Mouse (Mus musculus): ENCODE results near the gene Dkk2. TPM values are rescaled to one million over a fixed set of nuclear protein-coding genes. Genes with fewer than 3 reads are reported as not detected.
"Not testable (repeated sequence)": the region's sequence is repeated elsewhere in the genome, so short reads cannot be mapped to it uniquely, and the experiment has no call there.

Gene Dkk2
- total RNA-seq (2014; rRNA removed): 0.09 TPM in 1 of 2 replicates, not detected in the other
- 0.02 TPM in 2 replicates for polyA plus RNA-seq (2012; rRNA removed)

GRCm38 (mm10) chr3:132085112-132085822, at the start of gene Dkk2:
TSS of gene Dkk2 (plus strand) at chr3:132085292.
- Histone ChIP-seq H3K4me1 (ENCODE audit: control insufficient read depth, insufficient read depth, low read length) (0 out of 2 replicates have a peak, but pooled peaks cover 2% of the 10 kb centered on the region), H3K79me2 (ENCODE audit: control insufficient read depth, insufficient read depth, low read length) (no peaks in the 10 kb centered on the region), H3K36me3 (ENCODE audit: control insufficient read depth, insufficient read depth, low read length) (no peaks in the 10 kb centered on the region), H3K27me3 (ENCODE audit: control insufficient read depth, insufficient read depth, low read length) (peaks cover 7% of the 10 kb centered on the region; the same call in 1 of the 2 replicates), H3K27ac (replicated peaks; ENCODE audit: insufficient read depth, low read depth, low read length) (no peak within 1 kb of the TSS), H3K4me3 (ENCODE audit: insufficient read depth, low read depth, low read length) (no peak within 1 kb of the TSS), H3K9ac (ENCODE audit: low read depth, low read length) (no peak within 1 kb of the TSS)
- no peak for DNase-seq (ENCODE audit: extremely low read depth, low read depth, low spot score)
- TF ChIP-seq POLR2A (IDR thresholded peaks at IDR 0.05; ENCODE audit: extremely low read depth, insufficient read depth, low read length) (no peak), CTCF (IDR thresholded peaks at IDR 0.05; ENCODE audit: low read depth, low read length) (no peak)
- WGBS: 2% methylated on average over 33 of the region's 33 CpGs

DNA sequence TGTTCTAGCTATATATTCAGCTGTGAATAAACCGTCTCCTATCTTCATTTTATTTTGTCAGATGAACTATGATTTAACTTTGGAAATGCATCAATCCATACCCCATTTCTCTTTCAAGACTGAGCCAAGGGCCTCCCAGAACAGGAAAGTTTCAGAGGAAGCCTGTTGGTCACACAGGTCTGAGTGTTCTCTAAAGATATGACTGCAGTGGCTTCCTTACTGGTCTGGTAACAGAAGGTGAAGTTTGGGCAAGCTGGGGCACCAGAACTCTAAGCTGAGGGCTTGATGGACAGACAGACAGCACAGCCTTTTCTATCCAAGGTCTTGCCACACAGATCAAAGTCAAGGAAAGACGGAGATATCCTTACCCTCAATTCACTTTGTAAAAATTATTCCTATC, 48.4 kb upstream of the Dkk2 start:
- H3K36me3 ChIP-seq (ENCODE audit: control insufficient read depth, insufficient read depth, low read length): no peaks in the 10 kb centered on the region
- no peak overlapping the region for H3K9ac ChIP-seq (ENCODE audit: low read depth, low read length)
- no peak overlapping the region for H3K4me3 ChIP-seq (ENCODE audit: insufficient read depth, low read depth, low read length)
- H3K27me3 ChIP-seq (ENCODE audit: control insufficient read depth, insufficient read depth, low read length): peaks cover 3% of the 10 kb centered on the region; the same call in 1 of the 2 replicates
- no peaks in the 10 kb centered on the region for H3K4me1 ChIP-seq (ENCODE audit: control insufficient read depth, insufficient read depth, low read length)
- no peaks in the 10 kb centered on the region for H3K79me2 ChIP-seq (ENCODE audit: control insufficient read depth, insufficient read depth, low read length)
- H3K27ac ChIP-seq (replicated peaks; ENCODE audit: insufficient read depth, low read depth, low read length): no peak overlapping the region
- TF ChIP-seq POLR2A (IDR thresholded peaks at IDR 0.05; ENCODE audit: extremely low read depth, insufficient read depth, low read length): no peak
- TF ChIP-seq CTCF (IDR thresholded peaks at IDR 0.05; ENCODE audit: low read depth, low read length): no peak
- DNase-seq (ENCODE audit: extremely low read depth, low read depth, low spot score): no peak
- WGBS: 85% methylated on average over 2 of the region's 2 CpGs

- Histone ChIP-seq H3K36me3 (ENCODE audit: control insufficient read depth, insufficient read depth, low read length) (no peaks in the 10 kb centered on the region), H3K4me3 (ENCODE audit: insufficient read depth, low read depth, low read length) (no peak overlapping the region), H3K27me3 (ENCODE audit: control insufficient read depth, insufficient read depth, low read length) (no peaks in the 10 kb centered on the region), H3K79me2 (ENCODE audit: control insufficient read depth, insufficient read depth, low read length) (no peaks in the 10 kb centered on the region), H3K4me1 (ENCODE audit: control insufficient read depth, insufficient read depth, low read length) (no peaks in the 10 kb centered on the region), H3K27ac (replicated peaks; ENCODE audit: insufficient read depth, low read depth, low read length) (no peak overlapping the region), H3K9ac (ENCODE audit: low read depth, low read length) (no peak overlapping the region)
- DNase-seq (ENCODE audit: extremely low read depth, low read depth, low spot score): no peak
- TF ChIP-seq CTCF (IDR thresholded peaks at IDR 0.05; ENCODE audit: low read depth, low read length) (no peak), POLR2A (IDR thresholded peaks at IDR 0.05; ENCODE audit: extremely low read depth, insufficient read depth, low read length) (no peak)
- 54% methylated on average over 10 of the region's 10 CpGs for WGBS
Measured at GRCm38 (mm10) chr3:132037670-132038069, 47.4 kb upstream of the Dkk2 start.

DNA sequence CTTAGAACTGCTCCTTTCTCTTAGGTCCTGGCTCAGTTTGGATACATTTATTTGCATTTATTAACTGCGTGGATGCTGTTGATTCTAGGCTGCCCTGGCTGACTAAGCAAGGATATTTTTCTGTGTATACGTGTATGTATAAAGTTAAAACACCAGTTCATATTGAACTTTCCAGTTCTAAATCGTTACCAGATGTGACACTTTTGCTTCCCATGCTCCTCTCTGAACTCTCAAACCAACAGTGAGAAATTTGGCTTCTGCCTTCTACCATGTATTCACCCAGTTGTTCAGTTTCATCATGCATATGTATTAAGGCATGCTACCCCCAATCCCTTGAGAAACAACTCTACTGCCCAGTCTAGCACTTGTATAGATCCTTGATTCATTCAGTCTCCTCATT, 45.0 kb upstream of the Dkk2 start:
- Histone ChIP-seq H3K9ac (ENCODE audit: low read depth, low read length) (no peak overlapping the region), H3K27me3 (ENCODE audit: control insufficient read depth, insufficient read depth, low read length) (no peaks in the 10 kb centered on the region), H3K4me1 (ENCODE audit: control insufficient read depth, insufficient read depth, low read length) (no peaks in the 10 kb centered on the region), H3K79me2 (ENCODE audit: control insufficient read depth, insufficient read depth, low read length) (no peaks in the 10 kb centered on the region), H3K4me3 (ENCODE audit: insufficient read depth, low read depth, low read length) (no peak overlapping the region), H3K27ac (replicated peaks; ENCODE audit: insufficient read depth, low read depth, low read length) (no peak overlapping the region), H3K36me3 (ENCODE audit: control insufficient read depth, insufficient read depth, low read length) (no peaks in the 10 kb centered on the region)
- 73% methylated on average over 3 of the region's 3 CpGs for WGBS
- TF ChIP-seq POLR2A (IDR thresholded peaks at IDR 0.05; ENCODE audit: extremely low read depth, insufficient read depth, low read length): no peak
- TF ChIP-seq CTCF (IDR thresholded peaks at IDR 0.05; ENCODE audit: low read depth, low read length): no peak
- no peak for DNase-seq (ENCODE audit: extremely low read depth, low read depth, low spot score)

DNA sequence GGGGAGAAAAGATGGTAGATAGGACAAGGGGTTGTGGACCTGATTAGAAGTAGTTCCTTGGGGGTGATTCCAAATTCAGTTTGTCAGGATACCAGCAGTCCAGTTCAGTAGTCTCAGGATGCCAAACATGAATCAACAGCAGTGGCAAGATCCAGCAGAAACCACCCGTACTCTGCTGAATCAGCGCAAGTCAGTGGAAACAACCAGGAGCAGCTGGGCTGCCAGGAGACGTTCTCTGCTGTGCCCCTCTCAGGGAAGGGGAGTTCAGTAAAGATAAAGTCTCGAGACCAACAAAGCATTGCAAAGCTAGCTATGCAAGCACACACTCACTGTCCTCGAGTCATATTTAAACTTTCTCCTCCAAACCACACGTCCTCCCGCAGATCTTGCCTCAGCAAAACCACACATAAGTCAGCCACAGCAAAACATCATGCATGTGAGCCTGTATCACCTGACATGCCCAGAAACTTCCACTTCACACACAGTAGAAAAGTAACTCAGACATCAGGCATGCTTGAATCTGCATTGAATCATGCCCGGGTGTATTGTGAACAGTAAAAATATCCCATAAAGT, 34.1 kb upstream of the Dkk2 start:
- H3K27me3 ChIP-seq (ENCODE audit: control insufficient read depth, insufficient read depth, low read length): no peaks in the 10 kb centered on the region

DNA sequence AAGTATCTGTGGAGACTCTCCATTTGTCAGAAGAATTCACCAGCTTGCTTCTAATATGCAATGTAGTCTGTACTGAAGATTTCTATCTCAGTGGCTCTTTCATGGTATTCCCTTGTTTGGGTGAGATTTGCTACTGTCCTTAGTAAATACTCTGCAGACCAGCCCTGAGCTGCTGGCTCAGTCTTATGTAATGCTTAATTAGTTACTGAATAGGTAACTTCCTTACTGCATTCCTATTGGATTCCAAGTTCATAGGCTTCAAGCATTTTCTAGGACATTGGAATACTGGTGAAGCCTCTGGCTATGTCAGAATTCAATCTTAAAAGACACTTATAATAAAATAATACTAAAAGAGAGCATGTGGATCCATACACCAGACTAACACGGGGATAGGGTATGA, 22.3 kb upstream of the Dkk2 start:
- not testable (repeated sequence) for H3K9ac ChIP-seq (ENCODE audit: low read depth, low read length); H3K4me3 ChIP-seq (ENCODE audit: insufficient read depth, low read depth, low read length); H3K4me1 ChIP-seq (ENCODE audit: control insufficient read depth, insufficient read depth, low read length); H3K36me3 ChIP-seq (ENCODE audit: control insufficient read depth, insufficient read depth, low read length); H3K27ac ChIP-seq (replicated peaks; ENCODE audit: insufficient read depth, low read depth, low read length); DNase-seq (ENCODE audit: extremely low read depth, low read depth, low spot score); H3K27me3 ChIP-seq (ENCODE audit: control insufficient read depth, insufficient read depth, low read length); H3K79me2 ChIP-seq (ENCODE audit: control insufficient read depth, insufficient read depth, low read length)
- WGBS: 77% methylated on average over 1 of the region's 1 CpGs

More for the DNA sequence above, 34.1 kb upstream of the Dkk2 start:
- Histone ChIP-seq H3K4me3 (ENCODE audit: insufficient read depth, low read depth, low read length) (no peak overlapping the region), H3K4me1 (ENCODE audit: control insufficient read depth, insufficient read depth, low read length) (no peaks in the 10 kb centered on the region), H3K79me2 (ENCODE audit: control insufficient read depth, insufficient read depth, low read length) (no peaks in the 10 kb centered on the region), H3K9ac (ENCODE audit: low read depth, low read length) (no peak overlapping the region), H3K36me3 (ENCODE audit: control insufficient read depth, insufficient read depth, low read length) (no peaks in the 10 kb centered on the region), H3K27ac (replicated peaks; ENCODE audit: insufficient read depth, low read depth, low read length) (no peak overlapping the region)
- TF ChIP-seq POLR2A (IDR thresholded peaks at IDR 0.05; ENCODE audit: extremely low read depth, insufficient read depth, low read length) (no peak), CTCF (IDR thresholded peaks at IDR 0.05; ENCODE audit: low read depth, low read length) (no peak)
- DNase-seq (ENCODE audit: extremely low read depth, low read depth, low spot score): no peak
- 84% methylated on average over 8 of the region's 8 CpGs for WGBS
